Comparison of ENCODE assay signal across 18 mouse cellular contexts in the genomic region with DNA sequence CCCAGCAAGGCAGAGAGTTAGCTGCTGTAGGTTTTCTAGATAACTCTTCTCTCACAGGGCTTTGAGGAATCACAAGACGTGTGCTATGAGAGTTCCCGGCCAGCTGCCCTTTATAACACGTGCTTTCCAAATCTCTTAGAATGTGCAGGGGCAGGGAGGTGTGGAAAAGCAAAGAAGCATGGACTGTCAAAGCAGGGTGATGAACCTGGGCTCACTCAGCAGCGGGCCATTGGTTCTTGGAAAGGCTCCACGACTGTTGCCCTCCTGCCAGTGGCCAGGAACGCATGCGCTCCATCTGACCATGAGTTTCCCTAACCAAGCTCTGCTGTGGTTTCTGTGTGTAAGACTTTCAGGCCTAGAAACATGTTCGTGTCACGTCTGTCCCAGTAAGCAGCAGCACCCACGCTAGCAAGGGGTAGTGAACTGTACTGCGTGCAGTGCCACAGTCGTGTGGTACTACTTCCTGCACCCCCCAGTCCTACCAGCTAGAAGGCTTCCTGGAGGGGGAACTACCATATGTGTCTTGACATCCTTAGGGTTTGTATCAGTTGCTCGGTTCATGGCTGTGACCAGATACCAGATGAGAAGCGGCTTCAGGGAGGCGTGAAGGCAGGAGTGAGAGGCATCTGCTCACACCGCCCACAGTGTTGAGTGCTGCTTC.
DNase-seq lines count a peak whose midpoint lies in the region; TF ChIP-seq lines count a peak whose summit lies in the region.
"Had no signal": no experiment of that assay in that cellular context is flagged by ENCODE, and none has a peak within 500 bp of the region (broad histone marks: within the 10 kb centered on the region; RNA-seq: fewer than 3 reads in every experiment).

No protein-coding gene starts in this region.

- no peak overlapping the region for H3K4me3 ChIP-seq in gastrocnemius, adult 2 months
- H3K4me3 ChIP-seq: forebrain, embryonic 15.5 days; heart, embryonic 12.5 days; hindbrain, embryonic 13.5 days; limb, embryonic 10.5 days; liver, embryonic 15.5 days had no signal

- intact Hi-C loops in gastrocnemius, adult 2 months (cut with DNase I), result no loop called here

- TF ChIP-seq CTCF in gastrocnemius, adult 2 months (IDR thresholded peaks at IDR 0.05), result no peak

- DNase-seq in gastrocnemius, adult 2 months, result no peak
- no peak for DNase-seq in gastrocnemius, postnatal 25 days
- peak; percentile 75 to 84 for DNase-seq in kidney, adult 8-10 months
- no peak for DNase-seq in kidney, postnatal 4 days
- DNase-seq in T-cell, adult 2 months (ENCODE audit: low spot score), result peak; percentile 59
- DNase-seq in kidney, postnatal 25 days, result peak; percentile 71 to 90
- DNase-seq in adrenal gland, adult 2 months, result no peak
- DNase-seq in right cerebral cortex, postnatal 14 days, result no peak
- DNase-seq: adrenal gland, postnatal 10 days; cerebellum, adult 9-10 months; gastrocnemius, postnatal 14 days; layer of hippocampus, postnatal 36 days; retina, postnatal 1 day had no signal

- peak overlapping the region; percentile 62; the same call in 1 of the 2 replicates for H3K27ac ChIP-seq in gastrocnemius, adult 2 months
- H3K27ac ChIP-seq: forebrain, embryonic 15.5 days; hindbrain, embryonic 13.5 days; limb, embryonic 10.5 days; liver, embryonic 15.5 days had no signal

Comparison
In these comparisons a context has a peak if more than half of its experiments do, and no peak if none do; other contexts are left out.
1. DNase-seq: peak in kidney, adult 8-10 months (2 of 2), T-cell, adult 2 months (single experiment) and kidney, postnatal 25 days (2 of 2); none in gastrocnemius, adult 2 months (single experiment), gastrocnemius, postnatal 25 days (single experiment), kidney, postnatal 4 days (0 of 2), adrenal gland, adult 2 months (single experiment) and right cerebral cortex, postnatal 14 days (single experiment).